Mouse (Mus musculus) myocyte (in vitro differentiated cells): Measurements from ENCODE around the gene Enah. TPM values are rescaled to one million over a fixed set of nuclear protein-coding genes. Genes with fewer than 3 reads are reported as not detected.

Experiments used
- H3K27me3 ChIP-seq: one replicate; pipeline ENCODE4 v1.6.1; 2011; ENCODE audit not compliant: control insufficient read depth, insufficient read depth, insufficient read length
- H3K36me3 ChIP-seq: one replicate; pipeline ENCODE4 v1.6.1; 2011; ENCODE audit not compliant: control insufficient read depth, insufficient read depth
- H3K4me2 ChIP-seq: one replicate; pipeline ENCODE4 v1.6.1; 2011; ENCODE audit warnings: low read depth, control low read depth
- H3K4me3 ChIP-seq: one replicate; pipeline ENCODE4 v1.5.1; 2011; ENCODE audit warnings: mild to moderate bottlenecking, control low read depth, moderate library complexity
- H3K79me2 ChIP-seq: one replicate; pipeline ENCODE4 v1.6.1; 2011; ENCODE audit not compliant: control insufficient read depth, insufficient read depth
- H3ac ChIP-seq: one replicate; pipeline ENCODE4 v1.6.1; 2011; ENCODE audit not compliant: control insufficient read depth, insufficient read length
- CEBPB ChIP-seq: IDR thresholded peaks from 2 replicates; pipeline ENCODE4 v1.6.1; 2011; ENCODE audit warnings: mild to moderate bottlenecking, moderate library complexity; ENCODE audit not compliant: poor library complexity, insufficient read depth, severe bottlenecking
- E2F4 ChIP-seq: IDR thresholded peaks from one replicate; pipeline ENCODE4 v1.6.1; 2011; ENCODE audit warnings: mild to moderate bottlenecking, control low read depth, moderate library complexity; ENCODE audit not compliant: insufficient read depth
- MAX ChIP-seq: IDR thresholded peaks from one replicate; pipeline ENCODE4 v1.6.1; 2011; ENCODE audit warnings: low read depth, mild to moderate bottlenecking, control low read depth
- MYOD1 ChIP-seq, 3 experiments: IDR thresholded peaks; one replicate each; pipeline ENCODE4 v1.6.1; 2011; ENCODE audit warnings: control low read depth in 2 of 3, low read depth in 2 of 3, mild to moderate bottlenecking in 2 of 3, moderate library complexity in 1 of 3; ENCODE audit not compliant: insufficient read length in 2 of 3, control insufficient read depth in 1 of 3
- MYOG ChIP-seq, 3 experiments: IDR thresholded peaks; one replicate each; pipeline ENCODE4 v1.6.1; 2011; ENCODE audit warnings: control low read depth in 2 of 3, low read depth in 2 of 3, mild to moderate bottlenecking in 2 of 3; ENCODE audit not compliant: insufficient read length in 2 of 3, control insufficient read depth in 1 of 3, insufficient read depth in 1 of 3
- POLR2A ChIP-seq: IDR thresholded peaks from one replicate; pipeline ENCODE4 v1.6.1; 2011; ENCODE audit warnings: low read depth, mild to moderate bottlenecking, control low read depth, moderate library complexity; ENCODE audit not compliant: insufficient read length
- POLR2AphosphoS2 ChIP-seq: IDR thresholded peaks from one replicate; pipeline ENCODE4 v1.6.1; 2011; ENCODE audit warnings: low read depth, control low read depth; ENCODE audit not compliant: insufficient read length
- REST ChIP-seq: IDR thresholded peaks from one replicate; pipeline ENCODE4 v1.6.1; 2011; ENCODE audit warnings: mild to moderate bottlenecking, control low read depth, moderate library complexity; ENCODE audit not compliant: insufficient read depth, insufficient read length
- SRF ChIP-seq: IDR thresholded peaks from one replicate; pipeline ENCODE4 v1.6.1; 2011; ENCODE audit warnings: low read depth; ENCODE audit not compliant: control insufficient read depth, insufficient read length
- TCF12 ChIP-seq: IDR thresholded peaks from one replicate; pipeline ENCODE4 v1.6.1; 2011; ENCODE audit warnings: mild to moderate bottlenecking, control low read depth; ENCODE audit not compliant: poor library complexity, insufficient read depth, severe bottlenecking
- TCF3 ChIP-seq: IDR thresholded peaks from one replicate; pipeline ENCODE4 v1.6.1; 2011; ENCODE audit warnings: low read depth, control low read depth; ENCODE audit not compliant: insufficient read length
- USF1 ChIP-seq: IDR thresholded peaks from one replicate; pipeline ENCODE4 v1.6.1; 2011; ENCODE audit warnings: low read depth, mild to moderate bottlenecking, control low read depth, moderate library complexity
- polyA plus RNA-seq: library from polyadenylated mRNA; unstranded; fragments of >200 nt; fragmentation: generic; extraction: Trizol; gene quantifications from one replicate; pipeline ENCODE4 v1.2.1, GENCODE M21; 2012; ENCODE audit warnings: missing spikeins

The Enah gene
- polyA plus RNA-seq = 72.9 TPM

- Histone ChIP-seq H3ac (peak within 1 kb of the TSS; percentile 91), H3K27me3 (no peaks in the 10 kb centered on the region), H3K36me3 (no peaks in the 10 kb centered on the region), H3K79me2 (peaks cover 38% of the 10 kb centered on the region), H3K4me2 (peak within 1 kb of the TSS; percentile 87), H3K4me3 (peak within 1 kb of the TSS; percentile 79)
- no peak for TF ChIP-seq USF1
- TF ChIP-seq POLR2AphosphoS2 = peak; percentile 60
- peak; percentile 43 for TF ChIP-seq TCF3
- peak in 2 of 3 experiments; percentile 65 to 86 for TF ChIP-seq MYOD1 (IDR thresholded peaks at IDR 0.05; ENCODE audit: control insufficient read depth in 1 of 3, insufficient read length in 2 of 3, low read depth in 2 of 3)
- no peak for TF ChIP-seq MAX
- peak in 2 of 3 experiments; percentile 75 to 81 for TF ChIP-seq MYOG (IDR thresholded peaks at IDR 0.05; ENCODE audit: control insufficient read depth in 1 of 3, insufficient read depth in 1 of 3, insufficient read length in 2 of 3, low read depth in 2 of 3)
- TF ChIP-seq POLR2A = peak; percentile 89
These were observed at the start of gene Enah for GRCm38 (mm10) chr1:182019926-182020801. Gene Enah (minus strand): TSS chr1:182019990.

- no peaks in the 10 kb centered on the region for H3K27me3 ChIP-seq
- no peaks in the 10 kb centered on the region for H3K79me2 ChIP-seq
- H3K36me3 ChIP-seq = no peaks in the 10 kb centered on the region
- no peak overlapping the region for H3ac ChIP-seq
- H3K4me2 ChIP-seq = no peak overlapping the region
- no peak overlapping the region for H3K4me3 ChIP-seq
- TF ChIP-seq CEBPB = no peak
- TF ChIP-seq E2F4 = no peak
- no peak for TF ChIP-seq REST
- TF ChIP-seq TCF12 = no peak
- TF ChIP-seq TCF3 = no peak
- TF ChIP-seq MYOG (IDR thresholded peaks at IDR 0.05; ENCODE audit: control insufficient read depth in 1 of 3, insufficient read depth in 1 of 3, insufficient read length in 2 of 3, low read depth in 2 of 3) = peak in 1 of 3 experiments; percentile 15
- no peak for TF ChIP-seq SRF
- no peak for TF ChIP-seq USF1
These were observed 48.3 kb upstream of the Enah start for GRCm38 (mm10) chr1:182068136-182068535.

- Histone ChIP-seq H3K36me3 (no peaks in the 10 kb centered on the region), H3K4me2 (no peak overlapping the region), H3ac (no peak overlapping the region), H3K79me2 (no peaks in the 10 kb centered on the region), H3K4me3 (no peak overlapping the region), H3K27me3 (no peaks in the 10 kb centered on the region)
- TF ChIP-seq MAX (no peak), TCF12 (no peak), POLR2A (no peak), MYOG (IDR thresholded peaks at IDR 0.05; ENCODE audit: control insufficient read depth in 1 of 3, insufficient read depth in 1 of 3, insufficient read length in 2 of 3, low read depth in 2 of 3) (no peak), USF1 (no peak), SRF (no peak), E2F4 (no peak), TCF3 (no peak), POLR2AphosphoS2 (no peak), CEBPB (no peak), REST (no peak), MYOD1 (IDR thresholded peaks at IDR 0.05; ENCODE audit: control insufficient read depth in 1 of 3, insufficient read length in 2 of 3, low read depth in 2 of 3) (no peak)
These were observed 47.0 kb upstream of the Enah start for GRCm38 (mm10) chr1:182066527-182067465.

- Histone ChIP-seq H3K27me3 (no peaks in the 10 kb centered on the region), H3K36me3 (no peaks in the 10 kb centered on the region), H3K4me2 (no peak overlapping the region), H3K4me3 (no peak overlapping the region), H3K79me2 (no peaks in the 10 kb centered on the region), H3ac (no peak overlapping the region)
- TF ChIP-seq SRF (no peak), POLR2AphosphoS2 (no peak), USF1 (no peak), REST (no peak), E2F4 (no peak), TCF12 (no peak), POLR2A (no peak), TCF3 (no peak), MAX (no peak), MYOG (IDR thresholded peaks at IDR 0.05; ENCODE audit: control insufficient read depth in 1 of 3, insufficient read depth in 1 of 3, insufficient read length in 2 of 3, low read depth in 2 of 3) (no peak), CEBPB (no peak), MYOD1 (IDR thresholded peaks at IDR 0.05; ENCODE audit: control insufficient read depth in 1 of 3, insufficient read length in 2 of 3, low read depth in 2 of 3) (no peak)
These were observed 43.9 kb upstream of the Enah start for GRCm38 (mm10) chr1:182063716-182064115.
